Mouse (Mus musculus) splenic B cell, adult 2 months (primary cell): ENCODE data around the gene Ccna2.

Experiments
- DNase-seq: peaks from one replicate; pipeline ENCODE4 v3.0.0-alpha.2; 2011; ENCODE audit warnings: low read depth, low spot score
- H3K27me3 ChIP-seq: 2 replicates; pipeline ENCODE4 v1.6.1; 2012; ENCODE audit warnings: mild to moderate bottlenecking, low read length, moderate library complexity, mixed read lengths; ENCODE audit not compliant: control insufficient read depth, poor library complexity, insufficient read depth, severe bottlenecking
- H3K36me3 ChIP-seq: 2 replicates; pipeline ENCODE4 v1.6.1; 2012; ENCODE audit warnings: mild to moderate bottlenecking, low read length, moderate library complexity, mixed read lengths; ENCODE audit not compliant: control insufficient read depth, poor library complexity, insufficient read depth, severe bottlenecking

The Ccna2 gene

DNA sequence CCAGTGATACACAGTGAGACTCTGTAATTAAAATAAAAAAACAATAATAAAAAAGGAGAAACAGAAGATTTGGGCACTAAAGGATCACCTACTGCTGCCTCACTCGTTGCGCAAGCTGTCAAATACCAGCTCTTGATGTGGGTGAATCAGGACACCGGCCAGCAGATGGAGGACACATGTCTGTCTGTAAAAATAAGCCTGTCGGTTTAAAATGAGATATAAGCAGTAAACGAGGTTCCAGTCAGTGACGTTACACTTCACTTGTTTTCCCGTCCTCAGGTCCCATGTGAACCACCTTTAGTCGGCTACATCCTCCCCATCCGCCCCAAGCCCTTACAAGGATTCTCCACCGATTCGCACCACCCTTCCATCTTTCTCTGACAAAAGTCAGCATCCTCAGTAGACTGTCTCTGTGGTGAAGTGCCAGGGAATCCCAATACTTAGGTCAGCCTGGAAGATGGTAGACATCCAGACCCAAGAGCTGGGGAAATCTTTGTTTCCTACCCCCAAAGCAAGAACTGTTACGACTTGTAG lies 20.0 kb downstream of the Ccna2 start:
- H3K36me3 ChIP-seq, result peaks cover 9% of the 10 kb centered on the region

GRCm38 (mm10) chr3:36551343-36551742 lies 20.6 kb downstream of the Ccna2 start:
- H3K36me3 ChIP-seq, result peaks cover 9% of the 10 kb centered on the region; the same call in 1 of the 2 replicates
- peak; percentile 2 for DNase-seq
- H3K27me3 ChIP-seq, result no peaks in the 10 kb centered on the region

More for the DNA sequence above, 20.0 kb downstream of the Ccna2 start:
- H3K27me3 ChIP-seq, result no peaks in the 10 kb centered on the region
- peak; percentile 27 for DNase-seq

GRCm38 (mm10) chr3:36544961-36545360 lies 27.0 kb downstream of the Ccna2 start:
- no peak for DNase-seq
- Histone ChIP-seq H3K27me3 (no peaks in the 10 kb centered on the region), H3K36me3 (no peaks in the 10 kb centered on the region)

DNA sequence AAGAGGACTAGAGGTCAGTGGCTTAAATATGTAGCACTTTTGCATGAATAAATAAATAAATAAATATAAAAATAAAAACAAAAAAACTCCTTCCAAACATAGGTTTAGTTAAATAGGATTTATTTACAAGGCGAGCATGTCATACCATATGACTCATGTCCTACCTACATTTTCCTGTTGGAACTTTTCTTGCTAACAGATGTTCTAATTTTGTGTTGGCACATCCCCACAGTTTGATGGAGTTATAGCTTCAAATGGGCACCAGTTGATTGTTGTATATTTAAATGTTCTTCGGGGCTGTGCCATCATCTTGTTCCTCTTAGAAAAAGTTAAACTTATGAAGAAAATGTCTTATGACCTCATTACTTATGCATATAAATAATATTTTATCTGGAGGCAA lies 30.6 kb downstream of the Ccna2 start:
- no peak for DNase-seq
- no peaks in the 10 kb centered on the region for H3K27me3 ChIP-seq
- H3K36me3 ChIP-seq, result no peaks in the 10 kb centered on the region

GRCm38 (mm10) chr3:36540756-36541155 lies 31.2 kb downstream of the Ccna2 start:
- DNase-seq, result no peak
- no peaks in the 10 kb centered on the region for H3K36me3 ChIP-seq
- no peaks in the 10 kb centered on the region for H3K27me3 ChIP-seq

DNA sequence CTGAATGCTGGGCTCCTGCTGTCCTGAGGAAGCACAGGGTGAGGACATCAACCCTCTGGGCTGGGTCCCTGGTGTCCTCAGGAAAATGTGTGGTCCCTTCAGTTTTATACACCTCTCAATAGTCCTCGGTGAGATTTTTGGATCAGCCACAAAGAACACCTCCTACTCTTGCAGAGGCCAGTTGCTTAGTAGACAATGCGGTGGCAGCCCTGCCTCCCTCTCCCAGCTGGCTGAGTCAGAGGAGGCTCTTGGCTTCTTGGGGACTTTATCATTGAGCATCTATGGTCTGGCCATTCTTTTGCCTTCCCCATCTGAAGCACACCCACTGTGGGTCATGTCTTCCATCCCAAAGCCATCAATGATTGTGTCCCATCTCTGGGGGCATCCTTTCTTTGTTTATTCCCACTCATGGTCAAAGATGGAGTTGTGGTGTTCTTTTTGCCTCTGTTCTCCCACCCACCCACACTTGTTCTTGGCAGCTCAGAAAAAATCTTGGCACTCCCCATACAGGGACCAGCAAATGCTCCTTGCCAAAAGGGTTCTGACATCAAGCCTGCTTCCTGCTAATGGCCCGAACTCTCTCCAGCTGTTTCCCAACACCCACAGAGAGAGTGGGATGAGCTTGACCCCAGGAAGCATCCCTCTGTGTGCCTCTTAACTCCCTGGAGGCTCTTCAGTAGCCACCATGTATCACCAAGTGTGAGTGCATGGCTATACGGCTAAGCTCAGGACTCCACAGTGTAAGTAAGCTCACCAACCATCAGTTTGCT lies 34.1 kb downstream of the Ccna2 start:
- H3K27me3 ChIP-seq, result no peaks in the 10 kb centered on the region
- DNase-seq, result no peak
- H3K36me3 ChIP-seq, result no peaks in the 10 kb centered on the region

DNA sequence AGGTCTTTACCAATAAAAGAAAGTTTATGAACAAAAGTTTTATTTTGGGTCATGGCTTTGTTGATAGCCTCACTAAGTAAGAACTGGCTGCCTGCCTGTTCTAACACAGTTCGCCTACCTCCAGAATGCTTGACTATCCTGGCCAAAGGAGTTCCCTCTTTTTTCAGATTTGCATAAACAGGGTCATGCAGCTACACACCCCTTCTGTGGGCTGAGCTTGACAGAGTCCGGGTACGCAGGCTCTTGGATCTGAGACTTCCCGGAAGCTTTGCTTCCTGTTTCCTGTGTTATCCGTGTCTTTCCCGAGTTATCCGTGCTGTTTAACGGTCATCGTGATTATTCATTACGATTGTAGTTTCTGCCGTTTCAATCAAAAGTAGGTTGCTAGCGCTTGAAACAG lies 35.9 kb downstream of the Ccna2 start:
- no peak for DNase-seq
- H3K36me3 ChIP-seq, result no peaks in the 10 kb centered on the region
- no peaks in the 10 kb centered on the region for H3K27me3 ChIP-seq

DNA sequence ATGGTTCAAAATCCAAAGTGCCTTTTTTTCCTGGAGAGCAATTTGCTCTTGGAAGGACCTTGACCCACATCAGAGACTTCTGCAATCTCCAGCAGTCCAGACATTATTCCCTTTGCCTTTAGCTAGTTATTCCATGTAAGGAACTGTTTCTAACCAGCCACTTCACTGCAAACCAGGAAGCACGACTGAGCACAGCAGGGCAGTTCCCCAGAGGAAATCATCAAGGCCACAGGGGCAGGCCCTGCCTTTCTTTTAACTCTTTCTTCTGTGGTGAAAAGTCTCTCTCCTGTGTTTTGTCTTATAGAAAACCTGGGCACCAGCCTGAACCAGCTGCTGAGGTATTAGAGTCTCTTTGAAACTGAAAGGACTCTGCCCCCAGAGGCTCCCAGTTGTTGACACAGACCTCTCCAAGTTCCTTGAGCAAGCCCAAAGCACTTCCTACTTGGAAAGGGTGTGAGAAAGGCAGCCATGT lies 38.7 kb downstream of the Ccna2 start:
- H3K27me3 ChIP-seq, result no peaks in the 10 kb centered on the region
- no peaks in the 10 kb centered on the region for H3K36me3 ChIP-seq
- no peak for DNase-seq

DNA sequence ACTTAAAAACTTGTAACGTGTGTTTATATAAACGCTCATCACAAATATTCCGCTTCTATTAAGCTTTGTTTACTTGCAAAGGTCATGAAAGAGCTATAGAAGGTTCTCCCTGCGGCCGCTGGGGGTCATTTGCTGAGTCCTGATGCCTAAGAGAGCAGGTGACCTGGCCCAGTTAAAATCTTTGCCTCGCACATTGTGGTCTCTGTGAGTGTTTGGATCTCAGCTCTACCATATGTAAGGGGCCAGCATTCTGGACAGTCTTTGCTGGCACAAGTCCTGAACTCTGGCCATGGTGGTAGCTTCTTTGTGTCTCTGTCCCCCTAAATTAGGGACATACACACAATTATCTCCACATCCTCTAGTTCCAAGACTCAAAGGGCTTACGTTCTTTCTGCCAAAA lies 39.2 kb downstream of the Ccna2 start:
- DNase-seq, result peak; percentile 3
- Histone ChIP-seq H3K36me3 (no peaks in the 10 kb centered on the region), H3K27me3 (no peaks in the 10 kb centered on the region)

DNA sequence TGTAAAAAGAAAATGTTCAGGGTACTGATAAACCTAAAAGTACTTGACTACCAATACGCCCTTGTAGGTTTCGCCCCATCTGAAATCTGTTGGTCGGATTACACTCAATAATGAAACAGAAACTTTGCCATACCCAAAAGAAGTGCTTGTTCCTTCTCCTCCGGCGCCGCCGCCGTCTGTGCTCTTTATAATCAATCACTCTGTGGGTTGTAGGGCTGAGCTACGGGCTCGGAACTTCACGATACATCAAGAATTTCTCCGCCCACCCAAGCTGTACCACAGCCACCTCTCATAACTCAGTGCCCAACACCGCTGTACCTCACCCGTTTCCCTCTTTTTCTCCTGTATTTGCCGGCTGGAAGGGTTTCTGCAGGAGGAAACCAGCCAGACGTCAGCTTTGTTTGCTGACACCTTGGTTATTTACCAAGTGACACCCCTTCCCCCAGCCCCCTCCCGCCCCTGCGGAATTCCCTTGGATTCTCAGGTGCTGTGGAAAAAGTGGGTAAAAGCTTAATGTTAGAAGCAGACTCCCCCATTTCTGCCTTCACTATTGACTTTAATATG lies 39.9 kb downstream of the Ccna2 start:
- Histone ChIP-seq H3K27me3 (no peaks in the 10 kb centered on the region), H3K36me3 (no peaks in the 10 kb centered on the region)
- peak; percentile 29 for DNase-seq

DNA sequence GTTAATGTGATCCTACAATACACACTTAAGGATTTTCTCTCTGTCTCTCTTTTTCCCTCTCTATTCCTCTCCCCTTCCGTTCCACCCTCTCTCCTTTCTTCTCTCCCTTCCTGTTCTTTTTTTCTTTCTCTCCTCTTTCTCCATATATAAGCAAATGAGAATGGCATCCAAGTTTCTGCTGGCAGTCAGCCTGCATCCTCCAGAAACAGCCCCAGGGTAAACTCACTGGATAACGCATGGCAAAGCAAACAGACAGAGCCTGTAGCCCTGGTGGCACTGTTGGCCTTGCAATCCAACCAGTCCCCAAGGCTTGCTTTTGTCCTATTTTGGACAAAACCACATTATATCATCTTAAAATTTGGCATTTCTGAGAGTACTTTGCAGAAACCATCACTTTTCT lies 40.7 kb downstream of the Ccna2 start:
- H3K27me3 ChIP-seq, result no peaks in the 10 kb centered on the region
- H3K36me3 ChIP-seq, result no peaks in the 10 kb centered on the region
- DNase-seq, result no peak

GRCm38 (mm10) chr3:36530781-36531180 lies 41.2 kb downstream of the Ccna2 start:
- Histone ChIP-seq H3K27me3 (no peaks in the 10 kb centered on the region), H3K36me3 (no peaks in the 10 kb centered on the region)
- DNase-seq, result no peak

- H3K27me3 ChIP-seq, result no peaks in the 10 kb centered on the region
- no peaks in the 10 kb centered on the region for H3K36me3 ChIP-seq
- DNase-seq, result no peak
Observed at GRCm38 (mm10) chr3:36530345-36530744, 41.6 kb downstream of the Ccna2 start.

DNA sequence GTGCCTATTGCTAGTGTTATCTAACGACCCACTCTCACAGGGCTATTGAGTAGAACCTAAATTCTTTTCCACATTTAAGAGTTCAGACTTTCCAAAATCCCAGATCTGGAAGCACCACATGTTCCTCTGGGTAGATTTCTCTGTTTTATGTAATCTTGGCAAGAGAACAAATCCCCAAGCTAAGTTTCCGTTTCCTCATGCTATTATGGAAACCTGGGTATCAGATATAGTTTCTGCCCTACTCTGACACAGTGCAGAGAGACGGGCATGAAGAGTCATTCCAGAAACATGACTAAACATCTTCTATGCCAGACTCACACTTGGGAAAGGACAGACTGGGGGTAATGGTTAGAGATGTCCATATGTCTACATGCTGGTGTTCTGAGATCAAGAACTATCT lies 47.5 kb downstream of the Ccna2 start:
- no peak for DNase-seq
- H3K36me3 ChIP-seq, result no peaks in the 10 kb centered on the region
- H3K27me3 ChIP-seq, result no peaks in the 10 kb centered on the region; the same call in 1 of the 2 replicates

DNA sequence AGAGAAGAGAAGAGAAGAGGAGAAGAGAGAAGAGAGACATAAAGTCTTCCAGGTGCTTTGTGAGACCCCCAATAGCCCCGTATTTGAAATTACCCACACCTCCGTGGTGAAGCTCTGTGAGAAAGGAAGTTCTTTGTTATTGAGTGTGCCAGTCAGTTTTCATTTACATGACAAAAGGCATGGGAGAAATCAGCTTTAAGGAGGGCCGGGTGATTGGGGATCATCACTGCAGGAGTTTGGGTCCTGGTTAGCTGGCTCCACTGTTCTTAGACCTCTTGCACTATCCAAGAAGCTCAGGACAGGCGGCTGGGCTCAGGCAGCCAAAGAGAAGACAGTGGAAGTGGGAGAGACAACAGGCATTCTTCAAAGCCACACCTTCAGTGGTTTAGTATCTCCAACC lies 49.8 kb downstream of the Ccna2 start:
- Histone ChIP-seq H3K36me3 (no peaks in the 10 kb centered on the region), H3K27me3 (no peaks in the 10 kb centered on the region; the same call in 1 of the 2 replicates)
- no peak for DNase-seq
